Mouse (Mus musculus) ES-E14 (cell line): ENCODE data around the gene C1qtnf5. TPM values are rescaled to one million over a fixed set of nuclear protein-coding genes. Genes with fewer than 3 reads are reported as not detected.

ENCODE experiments used
- DNase-seq: peaks from one replicate; pipeline ENCODE4 v3.0.0-alpha.2; 2013; ENCODE audit warnings: low read depth, low spot score
- H3K27ac ChIP-seq: 2 replicates; pipeline ENCODE4 v1.5.1; 2012; ENCODE audit warnings: low read depth, mild to moderate bottlenecking, low read length, moderate library complexity, mixed read lengths; ENCODE audit not compliant: poor library complexity, insufficient read depth, severe bottlenecking
- H3K36me3 ChIP-seq: 2 replicates; pipeline ENCODE4 v1.6.1; 2012; ENCODE audit warnings: mild to moderate bottlenecking, low read length, moderate library complexity, mixed read lengths; ENCODE audit not compliant: control insufficient read depth, poor library complexity, insufficient read depth, severe bottlenecking
- H3K4me1 ChIP-seq, 2 experiments: fragments of 150-350 bp in 1 of 2; sonication (generic) in 1 of 2; 2 replicates each; pipeline ENCODE4 v1.6.1; 2012; ENCODE audit warnings: low read length in 2 of 2, mild to moderate bottlenecking in 1 of 2, mixed read lengths in 1 of 2; ENCODE audit not compliant: control insufficient read depth in 2 of 2, insufficient read depth in 2 of 2, poor library complexity in 1 of 2
- H3K4me3 ChIP-seq, 2 experiments: fragments of 150-350 bp in 1 of 2; sonication (generic) in 1 of 2; 2 replicates each; pipeline ENCODE4 v1.5.1; 2012; ENCODE audit warnings: low read length in 2 of 2, low read depth in 1 of 2, mild to moderate bottlenecking in 1 of 2, mixed read lengths in 1 of 2; ENCODE audit not compliant: insufficient read depth in 1 of 2, poor library complexity in 1 of 2, severe bottlenecking in 1 of 2
- H3K9ac ChIP-seq: 2 replicates; pipeline ENCODE4 v1.6.1; 2012; ENCODE audit warnings: low read depth, mild to moderate bottlenecking, low read length, mixed read lengths; ENCODE audit not compliant: poor library complexity, insufficient read depth, severe bottlenecking
- H3K9me3 ChIP-seq: fragments of 150-350 bp; sonication (generic); 2 replicates; pipeline ENCODE4 v1.6.1; 2012; ENCODE audit warnings: low read depth, mild to moderate bottlenecking, low read length; ENCODE audit not compliant: control insufficient read depth, insufficient read depth
- CHD2 ChIP-seq: IDR thresholded peaks from 2 replicates; pipeline ENCODE4 v1.6.1; 2014; ENCODE audit warnings: mild to moderate bottlenecking, low read depth, low read length, inconsistent platforms
- HCFC1 ChIP-seq: IDR thresholded peaks from 2 replicates; pipeline ENCODE4 v1.6.1; 2012; ENCODE audit warnings: low read length, inconsistent platforms, borderline replicate concordance; ENCODE audit not compliant: insufficient read depth
- MAFK ChIP-seq: IDR thresholded peaks from 2 replicates; pipeline ENCODE4 v1.6.1; 2014; ENCODE audit warnings: mild to moderate bottlenecking, low read depth, low read length, inconsistent platforms; ENCODE audit not compliant: insufficient read depth
- ZC3H11A ChIP-seq: IDR thresholded peaks from 2 replicates; pipeline ENCODE4 v1.6.1; 2012; ENCODE audit warnings: low read depth, mild to moderate bottlenecking, inconsistent platforms, low read length, borderline replicate concordance
- ZNF384 ChIP-seq: IDR thresholded peaks from 2 replicates; pipeline ENCODE4 v1.6.1; 2012; ENCODE audit warnings: low read depth, low read length, inconsistent platforms
- in situ Hi-C, 2 experiments: fragments of 600-800 bp; cut with MboI; formaldehyde crosslinking; loops; one replicate each; pipeline ENCODE4 v1.15.1; 2025; ENCODE audit warnings: low sequenced_read_pairs in 2 of 2, inconsistent platforms in 1 of 2; ENCODE audit not compliant: unreplicated experiment in 2 of 2
- total RNA-seq: library from RNA; depleted of rRNA; stranded (reverse); fragments of 300-350 nt; gene quantifications from 2 replicates; pipeline ENCODE4 v1.2.3, GENCODE M21; 2012

The C1qtnf5 gene
- total RNA-seq, 1 experiment, result 1.6 TPM

- H3K27ac ChIP-seq, result peak overlapping the region; percentile 76; the same call in 1 of the 2 replicates
- H3K9ac ChIP-seq, result peak overlapping the region; percentile 58
- in situ Hi-C loops, result no loop called here
- TF ChIP-seq ZNF384 (no peak), CHD2 (no peak), MAFK (no peak), HCFC1 (no peak)
- no peaks in the 10 kb centered on the region for H3K9me3 ChIP-seq
- H3K4me1 ChIP-seq, result peaks cover 13 to 43% of the 10 kb centered on the region in 2 experiments
- H3K4me3 ChIP-seq, result peak overlapping the region; percentile 48 to 56
- H3K36me3 ChIP-seq, result no peaks in the 10 kb centered on the region
- no peak for DNase-seq
Measured at GRCm38 (mm10) chr9:44129633-44130032, 22.6 kb downstream of the C1qtnf5 start.

- no peak for DNase-seq
- Histone ChIP-seq H3K4me1 (peaks cover 13 to 40% of the 10 kb centered on the region in 2 experiments; a peak in 3 of 4 replicates), H3K9me3 (no peaks in the 10 kb centered on the region), H3K27ac (peak overlapping the region; percentile 76; the same call in 1 of the 2 replicates), H3K9ac (peak overlapping the region; percentile 58), H3K4me3 (peak overlapping the region; percentile 48 to 56), H3K36me3 (no peaks in the 10 kb centered on the region)
- TF ChIP-seq ZNF384, result no peak
- TF ChIP-seq CHD2, result no peak
- no peak for TF ChIP-seq HCFC1
- TF ChIP-seq ZC3H11A, result no peak
- no peak for TF ChIP-seq MAFK
- in situ Hi-C loops, result no loop called here
Measured at GRCm38 (mm10) chr9:44130034-44130433, 23.0 kb downstream of the C1qtnf5 start.

DNA sequence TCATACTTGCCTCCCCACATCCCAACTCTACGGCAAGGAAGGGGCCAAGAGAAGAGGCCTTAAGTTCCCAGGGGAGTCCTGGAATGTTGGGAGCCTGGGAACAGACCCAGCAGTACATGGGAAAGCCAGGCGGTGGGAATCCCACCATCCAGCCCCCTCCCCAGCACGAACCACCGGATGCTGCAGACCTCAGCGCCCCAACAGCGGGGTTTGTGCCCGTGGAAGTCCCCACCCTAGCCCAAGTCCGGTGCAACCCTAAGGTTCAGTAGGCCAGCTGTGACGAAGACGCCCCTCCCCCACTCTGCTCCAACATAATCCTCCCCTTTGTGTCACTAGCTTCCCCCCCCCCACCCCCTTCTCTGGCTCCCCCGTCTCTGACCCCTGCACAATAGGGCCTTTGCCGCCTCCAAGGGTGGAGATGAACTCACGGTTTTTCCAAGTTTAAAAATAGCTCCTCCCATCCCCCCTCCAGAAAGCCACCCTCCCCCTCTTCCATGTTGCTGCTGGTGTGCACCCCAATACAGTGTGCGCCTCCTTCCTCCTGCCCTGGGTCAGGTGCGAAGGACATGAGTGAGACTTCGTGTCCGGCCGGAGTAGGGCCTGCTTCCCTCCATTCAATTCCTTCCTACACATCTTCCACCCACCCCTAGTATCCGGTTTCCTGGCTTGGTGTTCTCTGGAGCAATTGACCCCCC lies 23.7 kb downstream of the C1qtnf5 start:
- in situ Hi-C loops, result no loop called here
- TF ChIP-seq ZC3H11A (no peak), CHD2 (no peak), MAFK (no peak), HCFC1 (no peak), ZNF384 (no peak)
- H3K36me3 ChIP-seq, result no peaks in the 10 kb centered on the region
- no peaks in the 10 kb centered on the region for H3K9me3 ChIP-seq
- H3K27ac ChIP-seq, result peak overlapping the region; percentile 3; the same call in 1 of the 2 replicates
- no peak for DNase-seq
- H3K9ac ChIP-seq, result peak overlapping the region; percentile 40; the same call in 1 of the 2 replicates
- peaks cover 13 to 40% of the 10 kb centered on the region in 2 experiments; a peak in 3 of 4 replicates for H3K4me1 ChIP-seq
- H3K4me3 ChIP-seq, result peak overlapping the region; percentile 48 to 56

DNA sequence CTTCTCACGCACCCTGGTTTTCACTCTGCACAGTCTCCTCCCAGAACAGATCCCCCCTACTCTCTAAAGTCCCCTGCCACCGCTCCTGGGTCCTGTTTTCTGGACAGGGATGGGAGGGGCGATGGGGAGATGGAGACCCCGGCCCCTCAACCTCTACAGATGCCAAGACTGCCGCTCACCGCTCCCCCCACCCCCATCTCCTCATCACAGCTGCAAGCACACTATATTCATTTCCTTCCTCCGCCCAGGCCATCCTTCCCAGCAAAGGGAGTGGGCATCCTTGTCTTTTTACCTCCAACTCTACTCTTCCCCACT lies 24.2 kb downstream of the C1qtnf5 start:
- TF ChIP-seq MAFK, result no peak
- TF ChIP-seq HCFC1, result no peak
- TF ChIP-seq ZNF384, result no peak
- no peak for TF ChIP-seq ZC3H11A
- Histone ChIP-seq H3K9ac (no peak overlapping the region), H3K4me1 (peaks cover 11 to 42% of the 10 kb centered on the region in 2 experiments; a peak in 3 of 4 replicates), H3K27ac (no peak overlapping the region), H3K4me3 (no peak overlapping the region), H3K9me3 (no peaks in the 10 kb centered on the region), H3K36me3 (no peaks in the 10 kb centered on the region)
- in situ Hi-C loops, result no loop called here
- DNase-seq, result no peak

DNA sequence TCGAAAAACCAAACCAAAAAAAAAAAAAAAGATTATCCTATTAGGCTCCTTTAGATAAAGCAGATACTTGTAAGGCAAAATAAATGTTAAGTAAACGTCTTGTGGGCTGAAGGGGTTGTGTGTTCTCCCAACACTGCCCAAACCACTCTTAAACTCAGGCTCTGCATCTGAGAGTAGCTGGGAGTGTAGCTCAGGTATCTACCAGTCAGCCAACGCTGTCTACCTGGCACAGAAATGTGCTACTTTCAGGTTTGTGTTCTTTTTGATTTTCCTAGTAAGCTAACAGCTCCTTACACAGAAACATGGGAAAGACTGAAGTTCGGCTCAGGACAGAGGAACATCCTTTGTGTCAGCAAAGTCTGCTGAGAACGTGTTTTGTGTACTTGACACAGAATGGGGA lies 25.2 kb downstream of the C1qtnf5 start:
- DNase-seq, result no peak
- H3K27ac ChIP-seq, result no peak overlapping the region
- no peak overlapping the region for H3K4me3 ChIP-seq
- H3K9me3 ChIP-seq, result no peaks in the 10 kb centered on the region
- TF ChIP-seq ZC3H11A (no peak), CHD2 (no peak), MAFK (no peak), ZNF384 (no peak), HCFC1 (no peak)
- H3K9ac ChIP-seq, result no peak overlapping the region
- H3K36me3 ChIP-seq, result no peaks in the 10 kb centered on the region; the same call in none of the 2 replicates
- in situ Hi-C loops, result no loop called here
- peaks cover 9 to 44% of the 10 kb centered on the region in 2 experiments; a peak in 3 of 4 replicates for H3K4me1 ChIP-seq
